Mouse (Mus musculus) G1E (cell line): ENCODE measurements around the gene 4921536K21Rik. TPM values are rescaled to one million over a fixed set of nuclear protein-coding genes. Genes with fewer than 3 reads are reported as not detected.

ENCODE experiments used
- ATAC-seq: 2 replicates; pipeline ENCODE4 v1.8.0; 2016; ENCODE audit warnings: mild to moderate bottlenecking; ENCODE audit not compliant: insufficient number of reproducible peaks, poor library complexity, low FRiP score, severe bottlenecking; ENCODE audit errors: extremely low read depth
- DNase-seq: peaks from one replicate; pipeline ENCODE4 v3.0.0; 2012; ENCODE audit warnings: low spot score
- H3K27me3 ChIP-seq: 2 replicates; pipeline ENCODE4 v1.6.1; 2012; ENCODE audit warnings: mild to moderate bottlenecking, low read length, inconsistent platforms; ENCODE audit not compliant: insufficient read depth
- H3K36me3 ChIP-seq: replicated peaks from 2 replicates; pipeline ENCODE3; 2012; ENCODE audit warnings: mild to moderate bottlenecking, inconsistent platforms
- H3K4me1 ChIP-seq: 2 replicates; pipeline ENCODE4 v1.6.1; 2012; ENCODE audit warnings: low read depth, low read length, inconsistent platforms, mixed read lengths; ENCODE audit not compliant: insufficient read depth
- H3K4me3 ChIP-seq: 2 replicates; pipeline ENCODE4 v1.5.1; 2012; ENCODE audit warnings: low read depth, mild to moderate bottlenecking, inconsistent platforms, low read length, moderate library complexity, mixed read lengths
- H3K9me3 ChIP-seq: replicated peaks from 2 replicates; pipeline ENCODE4 v1.6.1; 2012; ENCODE audit warnings: inconsistent platforms
- CTCF ChIP-seq: IDR thresholded peaks from 2 replicates; pipeline ENCODE4 v1.5.1; 2012; ENCODE audit warnings: low read depth, low read length, inconsistent platforms, mixed read lengths
- GATA1 ChIP-seq: IDR thresholded peaks from 2 replicates; pipeline ENCODE4 v1.6.1; 2012; ENCODE audit warnings: borderline replicate concordance, low read length, inconsistent platforms, mixed read lengths
- GATA2 ChIP-seq: IDR thresholded peaks from 2 replicates; pipeline ENCODE4 v1.6.1; 2012; ENCODE audit warnings: low read depth, low read length, inconsistent platforms, borderline replicate concordance
- POLR2AphosphoS5 ChIP-seq: IDR thresholded peaks from 2 replicates; pipeline ENCODE4 v1.6.1; 2012; ENCODE audit warnings: low read depth, low read length, inconsistent platforms; ENCODE audit not compliant: insufficient replicate concordance
- TAL1 ChIP-seq: conservative IDR thresholded peaks from 2 replicates; pipeline ENCODE4 v1.6.1; 2012; ENCODE audit warnings: low read depth, low read length, inconsistent platforms, mixed read lengths
- polyA plus RNA-seq: library from polyadenylated mRNA; stranded (reverse); fragments of >175 nt; gene quantifications from 2 replicates; pipeline ENCODE4 v1.2.3, GENCODE M21; 2012
- total RNA-seq, 2 experiments: library from RNA; stranded (forward) in 1 of 2; stranded (reverse) in 1 of 2; fragments of 200-1000 nt in 1 of 2; fragments of >200 nt in 1 of 2; fragmentation: Nextera tagmentation in 1 of 2; gene quantifications; 2 replicates each; pipeline ENCODE4 v1.2.3; 2014 to 2017

Gene 4921536K21Rik
- total and polyA plus RNA-seq, 3 experiments: 0.05 TPM; not detected in 2

- no peaks in the 10 kb centered on the region for H3K36me3 ChIP-seq
- TF ChIP-seq CTCF: no peak
- H3K27me3 ChIP-seq: no peaks in the 10 kb centered on the region
- DNase-seq: no peak
- no peak for ATAC-seq
- H3K4me1 ChIP-seq: no peaks in the 10 kb centered on the region
- H3K4me3 ChIP-seq: no peak overlapping the region
- no peaks in the 10 kb centered on the region for H3K9me3 ChIP-seq
Observed at GRCm38 (mm10) chr11:3893970-3894369, 928 bp downstream of the 4921536K21Rik start.

- ATAC-seq (no peak), DNase-seq (no peak)
- TF ChIP-seq CTCF: no peak
- no peak for TF ChIP-seq GATA2
- TF ChIP-seq GATA1: no peak
- TF ChIP-seq TAL1: no peak
- TF ChIP-seq POLR2AphosphoS5: no peak
- H3K4me1 ChIP-seq: peaks cover 4% of the 10 kb centered on the region; the same call in 1 of the 2 replicates
- no peaks in the 10 kb centered on the region for H3K9me3 ChIP-seq
- H3K36me3 ChIP-seq: no peaks in the 10 kb centered on the region
- no peaks in the 10 kb centered on the region for H3K27me3 ChIP-seq
- no peak overlapping the region for H3K4me3 ChIP-seq
Observed at GRCm38 (mm10) chr11:3887331-3887730, 7.6 kb downstream of the 4921536K21Rik start.

GRCm38 (mm10) chr11:3883711-3884110 is 11.2 kb downstream of the 4921536K21Rik start:
- H3K9me3 ChIP-seq: no peaks in the 10 kb centered on the region
- no peak overlapping the region for H3K4me3 ChIP-seq
- peaks cover under 1% of the 10 kb centered on the region; the same call in 1 of the 2 replicates for H3K27me3 ChIP-seq
- ATAC-seq: no peak
- peaks cover 4% of the 10 kb centered on the region; the same call in 1 of the 2 replicates for H3K4me1 ChIP-seq
- no peak for DNase-seq
- no peak for TF ChIP-seq GATA2
- TF ChIP-seq GATA1: no peak
- no peak for TF ChIP-seq POLR2AphosphoS5
- no peak for TF ChIP-seq CTCF
- no peak for TF ChIP-seq TAL1
- H3K36me3 ChIP-seq: no peaks in the 10 kb centered on the region

DNA sequence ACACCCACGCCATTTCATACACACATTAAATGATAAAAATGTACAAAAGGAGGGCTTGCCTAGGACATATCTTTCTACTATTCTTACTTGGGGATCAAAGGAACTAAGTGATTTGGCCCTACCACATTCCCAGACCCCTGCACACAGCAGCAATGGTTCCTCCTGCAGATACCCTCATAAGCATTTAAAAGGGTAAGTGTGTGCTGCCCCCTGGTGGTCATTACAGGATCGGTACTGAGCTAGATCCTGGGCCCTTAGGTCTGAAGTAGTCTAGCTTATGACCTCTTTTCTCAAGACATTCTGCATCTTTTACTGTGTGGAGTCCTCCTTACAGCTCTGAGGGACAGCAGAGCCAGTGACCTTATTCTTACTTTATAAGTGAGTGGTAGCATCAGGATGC is 15.1 kb downstream of the 4921536K21Rik start:
- peaks cover 4% of the 10 kb centered on the region; the same call in 1 of the 2 replicates for H3K27me3 ChIP-seq
- H3K36me3 ChIP-seq: no peaks in the 10 kb centered on the region
- no peak overlapping the region for H3K4me3 ChIP-seq
- ATAC-seq (no peak), DNase-seq (peak; percentile 28)
- TF ChIP-seq GATA1: no peak
- TF ChIP-seq CTCF: peak; percentile 74
- no peak for TF ChIP-seq GATA2
- no peak for TF ChIP-seq TAL1
- TF ChIP-seq POLR2AphosphoS5: no peak
- no peaks in the 10 kb centered on the region for H3K4me1 ChIP-seq
- H3K9me3 ChIP-seq: no peaks in the 10 kb centered on the region

DNA sequence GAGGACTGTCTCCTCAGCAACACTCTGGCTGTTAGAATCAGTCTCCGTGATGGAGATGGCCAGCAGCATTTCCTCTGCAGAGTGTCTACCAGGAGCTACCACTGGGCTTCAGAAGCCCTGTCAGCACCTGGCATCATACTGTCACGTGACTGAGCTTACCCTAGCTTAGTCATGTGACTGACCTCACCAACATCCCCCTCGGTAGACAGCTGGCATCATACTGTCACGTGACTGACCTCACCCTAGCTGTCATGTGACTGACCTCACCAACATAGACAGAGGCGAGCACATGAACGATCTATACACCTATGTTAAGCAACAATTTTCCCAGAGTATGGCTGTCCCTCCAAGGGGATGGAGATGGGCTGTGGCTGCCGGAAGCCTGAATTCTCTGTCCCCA is 16.2 kb downstream of the 4921536K21Rik start:
- H3K27me3 ChIP-seq: peaks cover 4% of the 10 kb centered on the region; the same call in 1 of the 2 replicates
- H3K4me1 ChIP-seq: no peaks in the 10 kb centered on the region
- H3K36me3 ChIP-seq: no peaks in the 10 kb centered on the region
- TF ChIP-seq CTCF: no peak
- no peak for TF ChIP-seq POLR2AphosphoS5
- TF ChIP-seq TAL1: no peak
- no peak for TF ChIP-seq GATA2
- TF ChIP-seq GATA1: no peak
- ATAC-seq: no peak
- DNase-seq: no peak
- H3K4me3 ChIP-seq: no peak overlapping the region
- no peaks in the 10 kb centered on the region for H3K9me3 ChIP-seq

GRCm38 (mm10) chr11:3876419-3876818 is 18.5 kb downstream of the 4921536K21Rik start:
- H3K27me3 ChIP-seq: peaks cover 9% of the 10 kb centered on the region; the same call in 1 of the 2 replicates
- ATAC-seq: no peak
- H3K4me3 ChIP-seq: no peak overlapping the region
- no peak for TF ChIP-seq GATA1
- no peak for TF ChIP-seq CTCF
- TF ChIP-seq GATA2: no peak
- no peak for TF ChIP-seq TAL1
- TF ChIP-seq POLR2AphosphoS5: no peak
- no peaks in the 10 kb centered on the region for H3K36me3 ChIP-seq
- no peak for DNase-seq
- no peaks in the 10 kb centered on the region for H3K4me1 ChIP-seq
- no peaks in the 10 kb centered on the region for H3K9me3 ChIP-seq

DNA sequence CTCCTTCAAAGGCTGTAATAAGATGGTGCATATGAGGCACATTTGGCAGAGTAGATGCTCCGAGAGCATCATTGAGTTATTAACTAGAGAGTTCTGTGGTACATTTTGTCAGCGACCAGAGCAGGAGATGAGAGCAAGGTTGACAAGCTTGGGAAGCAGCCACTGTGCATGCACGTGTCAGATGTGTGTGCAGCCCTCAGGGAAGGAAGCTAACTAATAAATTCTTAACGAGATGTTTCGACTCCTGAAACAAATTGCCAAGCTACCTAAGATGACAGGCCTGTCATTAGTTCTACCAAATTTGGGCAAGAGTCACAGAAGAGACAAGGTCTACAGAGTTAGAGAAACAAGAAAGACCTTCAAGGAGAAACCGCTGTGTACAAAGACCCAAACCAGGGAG is 30.6 kb downstream of the 4921536K21Rik start:
- H3K4me3 ChIP-seq: no peak overlapping the region
- peaks cover 3% of the 10 kb centered on the region; the same call in 1 of the 2 replicates for H3K27me3 ChIP-seq
- no peak for ATAC-seq

More for the DNA sequence above, 30.6 kb downstream of the 4921536K21Rik start:
- Histone ChIP-seq H3K9me3 (no peaks in the 10 kb centered on the region), H3K4me1 (no peaks in the 10 kb centered on the region), H3K36me3 (no peaks in the 10 kb centered on the region)
- no peak for DNase-seq
- no peak for TF ChIP-seq CTCF
- no peak for TF ChIP-seq TAL1
- no peak for TF ChIP-seq POLR2AphosphoS5
- TF ChIP-seq GATA1: no peak
- no peak for TF ChIP-seq GATA2
